Mouse (Mus musculus): ENCODE results near the gene Ric8b.

Gene Ric8b

DNA sequence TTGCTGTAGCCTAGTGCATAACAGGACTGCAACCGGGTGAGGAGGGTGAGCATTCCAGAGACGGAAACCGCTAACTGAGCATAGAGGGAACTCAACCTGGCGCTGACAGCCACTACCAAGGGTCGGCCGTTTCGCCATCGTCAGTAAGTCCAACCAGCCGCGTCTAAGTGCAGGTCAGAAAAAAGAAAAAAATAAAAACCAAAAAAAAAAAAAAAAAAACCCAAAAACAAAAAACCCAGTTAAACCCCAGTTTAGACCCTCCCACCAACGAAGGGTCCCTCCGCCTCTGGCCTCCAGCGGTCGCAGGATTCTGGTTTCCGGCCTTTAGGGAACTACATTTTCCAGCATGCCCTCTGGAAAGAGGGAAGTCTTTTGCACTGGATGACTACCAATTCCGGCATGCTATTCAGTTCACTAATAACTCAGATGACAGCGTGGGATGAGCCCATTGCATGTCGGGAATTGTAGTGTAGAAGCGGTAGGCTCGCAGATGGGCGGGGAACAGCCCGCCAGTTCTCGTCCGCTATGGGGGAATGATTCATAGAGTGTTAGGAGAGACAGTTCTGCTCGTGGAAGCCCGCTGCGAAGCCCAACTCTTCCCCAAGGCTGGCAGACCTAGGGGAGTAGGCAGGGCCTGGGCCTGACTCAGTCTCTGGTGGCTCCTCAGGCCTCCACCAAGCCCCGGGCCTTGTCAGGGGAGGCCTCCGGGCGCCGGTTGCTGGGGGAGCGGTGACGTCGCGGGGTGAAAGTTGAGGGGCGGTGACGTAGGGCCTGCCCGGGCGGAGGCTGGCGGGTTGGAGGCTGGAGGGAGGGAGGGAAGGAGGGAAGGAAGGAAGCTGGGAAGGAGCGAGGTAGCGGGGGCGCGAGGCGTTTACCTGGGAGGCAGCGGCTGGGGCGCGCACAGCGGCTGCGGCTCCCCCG lies at the start of gene Ric8b:
Gene Ric8b, plus strand, starts transcription at position 807 of the 921 bp plus-strand sequence.
- DNase-seq: peak; percentile 96

DNA sequence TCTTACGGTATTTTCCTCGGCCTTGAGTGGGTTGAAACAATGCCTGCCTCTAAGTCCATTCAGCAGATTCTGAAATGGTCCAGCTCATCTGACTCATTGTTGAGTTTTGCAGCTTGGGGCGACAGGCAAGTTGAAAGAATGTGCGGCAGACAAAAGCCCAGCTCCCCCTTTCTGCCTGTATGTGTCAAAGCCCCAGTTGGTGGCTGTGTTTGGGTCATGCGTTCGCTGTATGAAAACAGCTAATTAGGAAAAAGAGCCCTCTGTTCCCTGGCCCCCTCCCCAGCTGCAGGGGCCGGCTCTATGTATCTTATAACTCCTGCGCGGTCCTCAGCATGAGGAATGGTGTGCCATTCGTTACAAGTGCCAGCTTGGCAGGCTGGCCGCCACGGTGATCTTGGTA lies 46.1 kb upstream of the Ric8b start:
- no peak for DNase-seq

DNA sequence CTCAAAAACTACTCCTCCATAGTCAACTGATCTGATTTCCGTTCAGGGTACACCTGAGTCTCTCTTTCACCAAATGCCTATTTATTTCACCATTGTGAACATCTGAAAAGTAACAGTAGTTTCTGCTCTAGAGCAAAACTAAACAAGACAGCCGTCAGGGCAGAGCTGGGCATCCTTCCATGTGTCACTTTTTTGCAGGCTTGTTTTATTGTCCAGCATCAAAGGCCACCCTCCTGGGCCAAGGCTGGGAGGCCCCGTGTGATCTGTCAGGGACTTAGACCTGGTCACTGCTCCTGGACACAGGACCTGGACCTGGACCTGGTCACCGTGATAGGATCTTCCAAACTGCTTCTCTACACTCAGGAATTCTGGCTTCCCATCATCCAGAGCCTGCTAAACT lies 45.5 kb upstream of the Ric8b start:
- no peak for DNase-seq

DNA sequence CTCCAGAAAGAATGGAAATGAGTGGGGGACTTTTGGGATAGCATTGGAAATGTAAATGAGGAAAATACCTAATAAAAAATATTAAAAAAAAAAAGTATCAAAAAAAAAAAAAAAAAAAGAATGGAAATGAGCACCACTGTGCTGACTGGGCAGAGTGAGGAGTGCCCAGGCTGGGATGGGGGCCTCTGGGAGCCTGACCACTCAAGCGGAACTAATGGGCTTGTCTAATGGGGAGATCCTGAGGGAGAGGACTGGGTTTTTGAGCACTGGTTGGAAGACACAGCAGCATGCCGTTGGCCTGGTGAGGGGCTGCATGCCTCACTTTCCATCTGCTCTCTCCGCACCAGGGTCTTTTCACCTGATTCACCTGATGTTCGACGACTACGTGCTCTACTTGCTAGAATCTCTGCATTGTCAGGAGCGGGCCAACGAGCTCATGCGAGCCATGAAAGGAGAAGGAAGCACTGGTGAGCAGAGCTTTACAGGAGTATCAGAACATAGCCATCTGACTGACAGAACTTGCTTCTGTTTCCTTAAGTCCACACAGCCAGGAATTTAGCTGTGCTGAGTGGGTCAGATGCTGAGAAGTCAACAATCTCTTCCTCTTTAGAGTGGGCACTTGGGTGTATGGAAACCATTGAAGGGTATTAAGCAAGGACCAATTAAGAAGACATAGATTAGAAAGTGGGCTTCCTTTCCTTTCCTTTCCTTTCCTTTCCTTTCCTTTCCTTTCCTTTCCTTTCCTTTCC lies 37.4 kb upstream of the Ric8b start:
- no peak for DNase-seq

DNA sequence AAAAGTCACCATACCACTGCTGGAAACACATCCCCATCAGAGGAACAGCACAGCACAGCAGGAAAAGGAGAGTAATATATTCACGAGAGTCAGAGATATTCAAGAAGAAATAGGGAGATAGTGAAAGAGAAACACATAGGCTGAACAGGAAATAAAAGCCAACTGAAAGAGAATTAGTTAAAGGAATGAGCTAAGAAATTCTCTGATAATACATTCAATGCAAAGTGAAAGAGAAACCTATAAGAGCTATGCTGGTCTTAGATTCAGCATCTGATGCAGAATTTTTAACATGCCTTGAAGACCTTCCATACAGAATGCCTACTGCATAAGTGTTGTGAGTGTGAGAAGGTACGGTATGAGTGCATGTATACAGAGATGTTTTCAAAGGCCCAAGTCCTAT lies 34.9 kb upstream of the Ric8b start:
- DNase-seq: no peak

DNA sequence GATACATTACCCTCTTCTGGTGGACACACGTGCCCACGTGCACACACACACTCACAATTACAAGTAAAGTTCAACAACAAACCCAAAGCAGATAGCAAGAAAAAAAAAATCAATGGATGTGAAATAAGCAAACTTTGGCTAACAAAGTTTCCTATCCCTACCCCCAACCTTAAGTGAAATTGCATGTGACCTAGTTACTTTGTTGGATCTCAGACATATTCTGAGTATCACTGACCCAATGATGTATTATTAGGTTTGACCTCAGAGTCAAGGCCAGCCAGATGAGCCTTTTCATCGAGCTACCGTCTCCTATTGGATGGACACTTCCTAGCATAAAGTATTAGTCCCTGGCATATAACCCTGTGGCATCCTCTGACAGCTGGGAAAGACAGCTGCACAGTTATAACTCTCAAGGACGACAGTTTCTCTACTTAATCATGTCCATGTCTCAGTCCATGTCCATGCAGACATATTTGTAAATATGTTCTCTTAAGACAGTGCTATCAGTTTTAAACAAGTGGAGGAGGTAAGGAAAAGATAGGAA lies 32.0 kb upstream of the Ric8b start:
- no peak for DNase-seq

DNA sequence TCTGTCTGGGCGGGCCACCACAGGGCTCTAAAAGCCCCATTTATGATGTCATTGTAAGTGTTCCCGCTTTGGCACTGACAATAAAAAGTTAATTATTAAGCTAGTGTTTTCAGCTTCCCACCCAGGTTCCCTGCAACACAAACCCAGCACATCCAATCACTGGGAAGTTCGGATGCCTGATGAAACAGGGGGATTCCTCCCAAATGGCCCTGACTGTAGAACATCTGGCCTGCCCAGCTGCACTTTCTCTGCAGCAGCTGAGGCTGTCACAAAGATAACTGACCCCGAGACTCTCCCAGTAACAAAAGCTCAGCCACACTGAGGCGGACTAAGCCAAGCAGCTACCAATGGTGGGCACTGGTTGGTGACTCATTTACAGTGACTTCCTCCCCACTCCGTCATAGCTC lies 31.2 kb upstream of the Ric8b start:
- no peak for DNase-seq

DNA sequence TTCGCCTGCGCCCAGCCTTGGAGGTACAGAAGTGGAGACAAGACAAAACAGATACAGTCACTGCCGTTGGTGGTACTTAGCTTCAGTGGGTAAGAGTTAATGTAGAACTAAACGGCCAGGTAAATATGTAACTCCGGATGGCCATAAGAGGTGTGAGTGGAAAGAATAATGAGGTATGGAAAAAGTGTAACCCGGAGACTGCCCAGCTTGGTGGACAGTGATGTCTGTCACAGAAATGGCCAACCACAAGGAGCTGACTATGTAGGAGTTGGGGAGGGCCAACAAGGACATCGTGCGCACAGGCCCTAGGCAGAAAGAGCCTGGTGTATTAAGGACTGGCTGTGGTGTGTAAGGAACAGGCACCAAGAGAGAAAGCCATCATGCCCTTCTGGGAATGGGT lies 30.6 kb upstream of the Ric8b start:
- no peak for DNase-seq

DNA sequence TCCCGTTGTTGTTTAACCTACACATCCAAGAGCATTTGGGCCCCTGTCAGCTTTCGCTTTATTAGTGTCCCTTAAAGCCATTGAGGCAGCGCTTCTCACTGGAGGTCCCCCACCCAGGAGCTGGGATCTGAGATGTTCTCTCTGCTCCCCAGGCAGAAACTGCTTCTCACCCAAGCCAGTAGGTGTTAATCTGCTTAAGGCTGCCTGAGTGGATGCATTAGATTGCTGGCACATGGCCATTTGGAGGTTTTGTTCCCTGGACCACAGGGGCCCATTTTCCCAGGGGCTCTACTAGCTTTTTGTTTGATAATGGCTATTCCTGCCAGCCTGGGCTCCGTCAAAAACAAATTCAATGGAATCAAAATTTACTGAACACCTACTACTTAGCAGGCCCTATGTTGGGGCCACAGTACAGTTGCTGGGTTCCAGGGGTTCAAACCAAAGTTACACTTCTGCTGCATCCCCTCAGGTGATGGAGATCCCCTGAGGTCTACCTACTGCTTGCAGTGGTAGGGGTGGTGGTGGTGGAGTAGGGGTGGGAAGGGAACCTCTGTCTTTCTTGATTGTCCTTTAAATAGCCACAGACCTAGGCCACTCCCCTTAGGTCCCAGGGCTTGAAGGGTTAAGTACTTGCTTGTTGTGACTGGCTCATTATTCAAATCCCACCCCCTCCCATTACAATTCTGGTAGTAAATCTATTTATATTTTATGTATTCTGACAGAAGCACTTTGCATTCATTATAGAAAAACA lies 28.1 kb upstream of the Ric8b start:
- DNase-seq: no peak

DNA sequence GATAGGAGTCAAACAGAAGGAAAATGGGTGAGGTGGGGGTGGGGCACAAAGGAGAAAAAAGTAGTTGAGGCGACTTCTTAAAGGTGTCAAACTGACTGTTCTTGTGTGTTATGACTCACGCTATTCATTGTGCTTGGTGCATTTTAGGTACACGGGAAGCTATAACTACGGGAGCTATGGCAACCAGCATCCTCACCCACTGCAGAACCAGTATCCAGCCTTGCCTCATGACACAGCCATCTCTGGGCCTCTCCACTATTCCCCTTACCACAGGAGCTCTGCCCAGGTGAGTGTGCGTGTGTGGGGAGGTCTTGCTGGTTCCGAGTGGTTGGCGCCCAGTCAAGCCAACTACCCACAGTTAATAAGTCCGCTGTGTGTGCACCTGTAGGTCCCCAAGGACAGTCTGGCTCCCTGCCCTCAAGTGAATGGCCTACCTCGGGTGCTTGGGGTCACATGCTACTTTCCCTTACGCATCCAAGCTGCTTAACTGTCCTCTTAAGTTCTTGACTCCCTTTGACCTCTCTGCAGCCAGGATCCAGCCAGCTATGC lies 21.5 kb upstream of the Ric8b start:
- DNase-seq: no peak

DNA sequence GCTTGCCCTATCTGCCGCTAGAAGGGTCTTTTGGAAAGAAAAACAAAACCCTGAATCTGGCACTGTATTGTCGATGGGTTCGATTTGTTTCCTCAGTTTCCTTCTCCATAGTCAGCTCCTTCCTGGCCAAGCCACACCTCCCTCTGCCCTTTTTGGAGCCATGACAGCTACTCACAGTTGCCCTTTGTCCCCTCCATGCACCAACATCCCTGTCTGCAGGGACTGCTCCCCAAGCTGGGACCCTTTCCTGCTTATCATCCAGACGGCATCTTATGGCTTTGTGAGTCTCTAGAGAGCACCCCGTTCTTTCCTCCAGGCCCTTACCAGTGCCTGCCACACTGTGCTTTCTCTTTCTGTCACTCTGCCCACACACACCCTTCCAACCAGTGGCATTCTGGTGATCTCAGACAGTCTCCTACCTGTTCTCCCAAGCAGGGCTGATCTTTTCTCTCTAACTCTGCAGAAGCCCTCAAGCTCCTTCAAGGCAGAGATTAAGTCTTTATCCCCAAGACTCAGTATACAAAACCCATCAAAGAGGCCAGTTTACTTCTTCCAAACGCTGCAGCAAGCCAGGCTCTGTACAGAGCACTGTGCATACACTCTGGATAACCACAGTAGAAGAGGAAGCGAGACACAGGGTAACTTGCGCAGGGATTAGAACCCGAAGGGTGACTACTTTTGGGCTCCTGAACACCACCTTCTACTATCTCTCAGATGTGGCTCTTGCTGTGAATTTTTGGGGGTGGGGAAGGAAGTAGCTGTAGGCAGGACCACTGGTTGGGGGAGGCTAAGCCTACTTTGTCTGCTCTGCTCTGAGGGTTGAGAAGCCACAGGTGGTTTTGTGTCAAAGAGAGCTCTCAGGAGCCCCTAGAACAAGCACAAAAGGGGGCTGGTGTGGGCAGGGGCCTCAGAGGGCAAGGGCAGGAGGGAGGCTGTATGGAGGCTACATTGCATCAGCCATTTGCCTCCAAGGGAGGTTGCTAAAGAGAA lies 20.2 kb upstream of the Ric8b start:
- peak; percentile 63 for DNase-seq

DNA sequence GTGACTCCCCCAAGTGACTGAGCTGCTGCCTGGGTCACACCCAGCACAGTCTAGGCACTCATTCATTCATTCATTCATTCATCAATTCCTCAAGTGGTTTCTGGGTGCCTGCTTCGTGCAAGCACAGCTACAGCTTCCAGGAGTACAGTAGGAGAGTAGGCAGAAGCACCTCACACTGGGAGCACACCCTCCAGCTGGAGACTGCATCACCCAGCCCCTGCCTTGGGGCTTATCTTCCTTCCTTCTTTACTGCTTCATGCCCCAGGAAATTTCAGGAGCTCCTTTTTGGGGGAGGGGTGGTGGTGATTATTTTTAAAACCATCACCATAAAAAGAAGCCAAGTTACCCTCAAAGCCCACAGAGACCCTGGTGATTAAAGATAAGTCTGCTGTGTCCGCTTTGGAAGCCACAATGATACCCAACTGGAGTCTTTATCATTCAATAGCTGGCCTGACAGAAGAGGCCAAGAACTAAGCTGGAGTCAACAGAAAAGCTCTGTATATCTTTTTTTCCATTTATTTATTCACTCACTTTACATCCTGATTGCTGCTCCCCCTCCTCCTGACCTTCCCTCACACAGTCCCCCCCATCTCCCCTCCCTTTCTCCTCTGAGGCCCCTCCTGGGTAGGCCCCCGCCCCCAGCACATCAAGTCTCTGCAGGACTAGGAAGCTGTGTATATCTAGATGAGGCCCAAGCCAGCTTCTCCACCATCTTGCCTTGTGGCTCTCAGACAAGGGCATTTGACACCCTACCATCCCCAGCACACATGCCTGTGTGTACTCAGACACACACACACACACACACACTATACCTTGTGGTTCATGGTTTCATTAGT lies 19.1 kb upstream of the Ric8b start:
- no peak for DNase-seq

DNA sequence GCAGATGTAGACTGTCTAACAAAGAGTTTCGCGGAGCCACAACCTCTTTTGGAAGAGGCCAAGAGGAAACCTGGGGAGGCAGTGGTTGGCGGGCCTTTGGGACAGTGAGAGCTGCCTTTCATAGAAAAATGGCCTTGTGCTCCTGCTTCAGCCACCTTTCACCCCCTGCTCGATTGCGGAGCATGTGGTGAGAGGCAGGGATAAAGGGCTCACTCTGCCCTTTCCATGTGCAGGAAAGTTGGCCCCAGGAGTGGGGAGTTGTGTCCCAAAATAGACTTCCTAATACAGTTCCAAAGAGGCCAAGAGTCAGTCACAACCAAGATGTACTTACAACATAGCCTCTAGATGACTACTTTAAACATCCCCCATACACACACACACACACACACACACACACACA lies 15.7 kb upstream of the Ric8b start:
- no peak for DNase-seq

DNA sequence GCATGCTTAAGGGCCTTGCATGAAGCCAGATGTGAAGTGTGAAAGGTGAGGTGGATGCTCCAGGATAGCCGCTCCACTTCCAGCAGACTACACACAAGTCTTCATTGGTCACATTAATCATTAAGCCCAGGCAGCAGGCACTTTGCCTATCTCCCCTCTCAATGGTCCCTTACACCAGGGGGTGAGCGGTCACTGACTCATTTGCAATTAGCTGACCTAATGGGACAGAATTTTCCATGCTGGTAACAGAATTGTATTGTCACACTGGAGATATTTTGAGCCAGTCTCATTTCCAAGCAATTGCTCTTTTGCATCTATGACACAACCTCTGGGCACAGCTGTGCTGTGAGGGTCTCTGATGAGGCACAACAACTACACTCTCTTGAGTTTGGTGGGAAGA lies 15.2 kb upstream of the Ric8b start:
- DNase-seq: no peak

DNA sequence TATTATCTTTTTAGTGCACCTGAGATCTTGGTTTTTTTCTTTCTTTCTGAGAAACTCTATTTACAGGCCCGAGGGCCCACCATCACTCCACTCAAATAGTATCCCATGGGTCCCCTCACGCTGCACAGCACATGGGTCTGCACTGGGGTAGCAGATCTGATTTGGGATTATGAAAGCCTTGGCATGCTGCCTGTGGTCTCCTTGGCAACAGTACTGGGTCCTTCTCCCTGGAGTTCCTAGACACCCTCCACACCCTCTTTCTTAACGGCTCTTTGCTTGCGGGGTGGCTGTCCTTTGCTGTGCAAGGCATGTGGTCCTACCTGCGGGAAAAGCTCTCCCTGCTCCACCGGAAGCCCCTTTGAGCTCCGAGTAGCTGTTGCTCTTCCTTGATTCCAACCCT lies 14.1 kb upstream of the Ric8b start:
- no peak for DNase-seq

DNA sequence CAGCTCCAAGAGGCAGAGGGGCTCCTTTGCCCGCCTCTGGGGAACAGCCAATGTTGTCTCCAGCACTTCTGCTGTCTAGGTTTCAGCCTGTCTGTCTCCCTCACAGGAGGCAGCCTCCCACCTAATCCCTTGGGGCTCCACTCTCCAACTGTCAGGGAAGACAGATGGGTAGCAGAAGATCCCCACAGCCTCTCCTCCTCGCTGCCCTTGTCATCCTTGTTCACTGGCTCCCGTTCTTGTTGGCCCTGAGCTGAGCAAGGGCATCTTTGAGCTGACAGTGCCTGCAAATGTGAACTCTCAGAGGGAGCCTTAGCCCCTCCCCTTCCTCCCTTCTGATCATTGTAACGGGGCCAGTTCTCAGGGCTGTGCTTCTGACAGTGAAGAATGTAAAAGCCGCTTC lies 13.7 kb upstream of the Ric8b start:
- peak; percentile 49 for DNase-seq

DNA sequence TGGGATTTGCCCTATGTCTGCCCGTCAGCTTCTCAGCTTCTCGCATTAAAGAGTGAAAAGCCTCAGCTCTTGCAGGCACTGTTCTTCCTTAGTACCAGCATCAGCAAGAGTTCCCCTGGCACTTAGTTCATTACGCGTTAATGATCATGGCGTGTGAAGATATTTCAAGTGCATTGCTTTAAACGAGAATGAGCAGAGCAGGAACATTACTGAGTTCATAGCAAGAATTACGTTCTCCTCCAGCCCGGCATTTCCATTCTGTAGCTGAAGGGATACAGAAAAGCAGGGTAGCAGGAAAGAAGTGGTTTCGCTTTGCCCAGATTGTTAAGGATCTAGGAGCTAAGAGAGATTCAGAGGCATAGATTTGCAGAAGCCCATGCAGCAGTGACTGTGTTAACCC lies 10.5 kb upstream of the Ric8b start:
- no peak for DNase-seq

DNA sequence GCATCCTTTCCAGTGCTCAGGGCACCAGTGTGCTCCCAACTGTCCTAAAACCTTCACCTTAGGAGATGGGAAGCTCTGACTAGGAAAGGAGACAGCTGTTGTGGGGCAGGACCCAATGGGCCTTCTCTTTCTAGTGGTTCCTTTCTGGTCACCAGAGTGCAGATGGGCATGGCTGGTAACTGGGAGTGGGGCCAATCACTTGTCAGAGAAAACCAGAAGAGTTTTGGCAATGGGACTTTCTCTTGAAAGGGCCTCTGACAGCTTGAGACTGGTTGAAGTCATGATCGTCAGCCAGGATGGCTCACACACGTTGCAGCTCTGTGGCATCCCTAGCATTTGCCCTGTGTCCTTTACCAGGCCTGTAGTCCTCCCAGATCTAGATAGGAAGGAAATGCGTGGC lies 9.4 kb upstream of the Ric8b start:
- DNase-seq: no peak

DNA sequence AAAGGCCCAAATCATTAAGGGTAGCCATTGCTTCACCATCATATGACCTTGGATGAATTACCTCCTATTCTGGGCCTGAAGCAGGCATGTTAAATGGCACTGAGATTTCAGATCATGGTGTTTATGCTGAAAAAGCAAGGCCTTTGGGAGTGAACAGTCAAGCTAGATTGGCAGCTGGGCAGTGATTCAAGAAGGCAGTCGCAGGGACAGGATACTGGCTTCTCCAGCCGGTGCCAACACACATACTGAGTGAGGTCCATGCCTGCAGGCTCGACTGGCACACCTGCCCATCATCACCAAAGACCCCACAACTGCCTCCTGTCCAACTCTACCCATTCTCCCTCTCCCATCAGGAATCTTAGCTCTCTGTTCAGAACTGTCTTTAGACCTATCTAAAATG lies 8.9 kb upstream of the Ric8b start:
- DNase-seq: no peak

DNA sequence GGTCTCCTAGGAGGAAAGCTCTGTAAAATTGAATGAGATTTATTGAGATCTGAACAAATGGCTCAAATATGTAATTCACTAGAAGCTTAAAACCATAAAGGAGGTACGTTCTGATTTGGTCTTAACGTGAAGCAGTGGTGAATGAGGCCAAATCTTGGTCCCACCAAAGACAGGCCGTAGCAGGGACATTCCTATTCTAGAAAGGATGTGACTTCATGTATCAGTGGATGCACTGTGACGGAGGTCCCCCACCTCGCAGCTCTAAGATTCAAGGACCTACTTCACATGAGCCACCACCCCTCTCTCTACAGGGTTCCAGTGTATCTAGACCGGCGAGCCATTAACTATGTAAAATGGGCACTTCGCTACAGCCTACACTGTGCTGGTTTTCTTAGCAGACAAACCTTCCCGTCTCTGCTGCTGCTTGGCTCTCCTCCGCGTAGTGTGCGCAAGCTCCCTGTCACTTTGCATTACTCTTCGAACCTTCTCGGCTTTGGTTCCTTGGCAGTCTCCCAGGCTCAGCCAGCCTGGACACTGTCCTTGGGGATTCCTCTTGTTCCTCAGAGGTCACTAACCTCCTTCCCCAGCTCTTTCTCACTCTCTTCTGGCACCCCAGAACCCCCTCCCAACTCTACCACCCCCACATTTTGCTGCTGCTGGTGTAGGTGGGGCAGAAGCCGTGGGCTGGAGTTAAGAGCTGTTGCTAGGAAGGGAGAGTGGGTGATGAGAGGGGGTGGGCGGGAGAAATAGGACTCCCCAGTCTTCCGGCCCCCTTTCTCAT lies 8.2 kb upstream of the Ric8b start:
- DNase-seq: no peak

All from thymus, postnatal 25 days (tissue).